In genomic region chr6:137956783-137957429, GRCm38 (mm10) we compare ENCODE assay signal across 13 mouse cellular contexts.
DNase-seq lines count a peak whose midpoint lies in the region; ATAC-seq lines count a peak whose summit lies in the region.
"Had no signal": no experiment of that assay in that cellular context is flagged by ENCODE, and none has a peak within 500 bp of the region (broad histone marks: within the 10 kb centered on the region; RNA-seq: fewer than 3 reads in every experiment).

No protein-coding gene starts in this region.

- peak; percentile 11 for DNase-seq in neural tube, embryonic 11.5 days (ENCODE audit: low spot score)
- no peak for DNase-seq in neural tube, embryonic 10.5 days (ENCODE audit: extremely low spot score, low spot score)
- DNase-seq in hindbrain, embryonic 11.5 days (ENCODE audit: low spot score), result no peak
- DNase-seq in kidney, adult 11 months, result no peak
- no peak for DNase-seq in lung, postnatal 36 days
- no peak for DNase-seq in frontal cortex, postnatal 14 days (ENCODE audit: low spot score in 2 of 2)
- DNase-seq: B cell, adult 2 months; cerebellum, adult 9-10 months; heart, postnatal 14 days; kidney, adult 8-10 months had no signal

- no peaks in the 10 kb centered on the region for H3K36me3 ChIP-seq in neural tube, embryonic 11.5 days (ENCODE audit: control insufficient read depth, insufficient read depth, low read length)
- no peaks in the 10 kb centered on the region for H3K36me3 ChIP-seq in hindbrain, embryonic 11.5 days (ENCODE audit: control insufficient read depth, insufficient read depth, low read length)
- H3K36me3 ChIP-seq in midbrain, embryonic 12.5 days, result no peaks in the 10 kb centered on the region
- H3K36me3 ChIP-seq: liver, embryonic 12.5 days had no signal

- no peak overlapping the region for H3K4me2 ChIP-seq in neural tube, embryonic 11.5 days (ENCODE audit: low read depth)
- H3K4me2 ChIP-seq in hindbrain, embryonic 11.5 days (replicated peaks; ENCODE audit: low read depth, low read length), result no peak overlapping the region
- H3K4me2 ChIP-seq in midbrain, embryonic 12.5 days (replicated peaks), result peak overlapping the region; percentile 35
- H3K4me2 ChIP-seq: liver, embryonic 12.5 days had no signal

- no peak overlapping the region for H3K4me3 ChIP-seq in neural tube, embryonic 11.5 days (ENCODE audit: low read depth, low read length)
- H3K4me3 ChIP-seq in hindbrain, embryonic 11.5 days (ENCODE audit: low read depth, low read length), result no peak overlapping the region
- no peak overlapping the region for H3K4me3 ChIP-seq in midbrain, embryonic 12.5 days
- H3K4me3 ChIP-seq: liver, embryonic 12.5 days had no signal

- H3K27me3 ChIP-seq in neural tube, embryonic 11.5 days (ENCODE audit: control insufficient read depth, insufficient read depth, low read length), result no peaks in the 10 kb centered on the region
- H3K27me3 ChIP-seq in hindbrain, embryonic 11.5 days (ENCODE audit: control insufficient read depth, insufficient read depth, low read length), result no peaks in the 10 kb centered on the region
- H3K27me3 ChIP-seq in midbrain, embryonic 12.5 days, result no peaks in the 10 kb centered on the region
- H3K27me3 ChIP-seq: liver, embryonic 12.5 days had no signal

- no peaks in the 10 kb centered on the region for H3K9me3 ChIP-seq in neural tube, embryonic 11.5 days (ENCODE audit: control insufficient read depth, low read length)
- H3K9me3 ChIP-seq in hindbrain, embryonic 11.5 days (ENCODE audit: control insufficient read depth, low read length), result no peaks in the 10 kb centered on the region
- H3K9me3 ChIP-seq in midbrain, embryonic 12.5 days, result no peaks in the 10 kb centered on the region
- H3K9me3 ChIP-seq: liver, embryonic 12.5 days had no signal

- WGBS in neural tube, embryonic 11.5 days, result 50% methylated on average over 12 of the region's 17 CpGs
- 49% methylated on average over 11 of the region's 17 CpGs for WGBS in hindbrain, embryonic 11.5 days
- 18% methylated on average over 10 of the region's 17 CpGs for WGBS in midbrain, embryonic 12.5 days

- H3K27ac ChIP-seq in neural tube, embryonic 11.5 days (ENCODE audit: low read depth, low read length), result no peak overlapping the region
- no peak overlapping the region for H3K27ac ChIP-seq in hindbrain, embryonic 11.5 days (ENCODE audit: low read depth, low read length)
- H3K27ac ChIP-seq in midbrain, embryonic 12.5 days (replicated peaks), result no peak overlapping the region; the same call in 1 of the 2 replicates
- H3K27ac ChIP-seq: liver, embryonic 12.5 days had no signal

- H3K4me1 ChIP-seq in neural tube, embryonic 11.5 days (ENCODE audit: control insufficient read depth, insufficient read depth, low read length), result no peaks in the 10 kb centered on the region
- no peaks in the 10 kb centered on the region for H3K4me1 ChIP-seq in hindbrain, embryonic 11.5 days (replicated peaks; ENCODE audit: control insufficient read depth, insufficient read depth, low read length)
- H3K4me1 ChIP-seq in midbrain, embryonic 12.5 days, result peaks cover 7% of the 10 kb centered on the region
- H3K4me1 ChIP-seq: liver, embryonic 12.5 days had no signal

- H3K9ac ChIP-seq in neural tube, embryonic 11.5 days (ENCODE audit: low read length), result no peak overlapping the region
- H3K9ac ChIP-seq in hindbrain, embryonic 11.5 days (ENCODE audit: low read depth, low read length), result no peak overlapping the region
- no peak overlapping the region for H3K9ac ChIP-seq in midbrain, embryonic 12.5 days (replicated peaks)
- H3K9ac ChIP-seq: liver, embryonic 12.5 days had no signal

- no peak for ATAC-seq in neural tube, embryonic 11.5 days (ENCODE audit: insufficient read depth, low FRiP score, low TSS enrichment)
- peak; percentile 63 for ATAC-seq in hindbrain, embryonic 11.5 days (ENCODE audit: low FRiP score)
- peak; percentile 93 for ATAC-seq in midbrain, embryonic 12.5 days (ENCODE audit: low FRiP score, low read depth)
- no peak for ATAC-seq in megakaryocyte progenitor cell, adult 5-6 weeks (replicated peaks; ENCODE audit: poor library complexity)
- ATAC-seq: liver, embryonic 12.5 days had no signal

Comparison
In these comparisons a context has a peak if more than half of its experiments do, and no peak if none do; other contexts are left out.
1. ATAC-seq: peak in hindbrain, embryonic 11.5 days (single experiment) and midbrain, embryonic 12.5 days (single experiment); none in neural tube, embryonic 11.5 days (single experiment) and megakaryocyte progenitor cell, adult 5-6 weeks (single experiment).